Mouse (Mus musculus): Measurements from ENCODE around the gene Zfp536. TPM values are rescaled to one million over a fixed set of nuclear protein-coding genes. Genes with fewer than 3 reads are reported as not detected.

The Zfp536 gene
- polyA plus RNA-seq, 1 experiment from 2014 or later = 9.0 TPM

GRCm38 (mm10) chr7:37647917-37648615 is 125.4 kb downstream of the Zfp536 start:
- Histone ChIP-seq H3K27me3 (ENCODE audit: insufficient read depth, low read length) (no peaks in the 10 kb centered on the region), H3K4me1 (ENCODE audit: insufficient read depth, low read length) (no peaks in the 10 kb centered on the region), H3K27ac (ENCODE audit: low read length) (no peak overlapping the region), H3K4me3 (ENCODE audit: low read length) (no peak overlapping the region), H3K9ac (replicated peaks; ENCODE audit: low read length) (no peak overlapping the region), H3K9me3 (ENCODE audit: low read length) (no peaks in the 10 kb centered on the region), H3K4me2 (replicated peaks; ENCODE audit: low read depth, low read length) (no peak overlapping the region), H3K36me3 (ENCODE audit: insufficient read depth, low read length) (no peaks in the 10 kb centered on the region)
- no peak for ATAC-seq (ENCODE audit: low FRiP score, low TSS enrichment)
- 92% methylated on average over 21 of the region's 21 CpGs for WGBS

GRCm38 (mm10) chr7:37639740-37640397 is 133.6 kb downstream of the Zfp536 start:
- Histone ChIP-seq H3K4me3 (ENCODE audit: low read length) (no peak overlapping the region), H3K4me1 (ENCODE audit: insufficient read depth, low read length) (peaks cover 9% of the 10 kb centered on the region; the same call in 1 of the 2 replicates), H3K9me3 (ENCODE audit: low read length) (no peaks in the 10 kb centered on the region), H3K9ac (replicated peaks; ENCODE audit: low read length) (0 out of 2 replicates have a peak overlapping the region, but pooled peaks have one; percentile 35), H3K27ac (ENCODE audit: low read length) (no peak overlapping the region), H3K36me3 (ENCODE audit: insufficient read depth, low read length) (no peaks in the 10 kb centered on the region), H3K4me2 (replicated peaks; ENCODE audit: low read depth, low read length) (peak overlapping the region; percentile 26; the same call in 1 of the 2 replicates), H3K27me3 (ENCODE audit: insufficient read depth, low read length) (no peaks in the 10 kb centered on the region)
- WGBS = 37% methylated on average over 12 of the region's 12 CpGs
- ATAC-seq (ENCODE audit: low FRiP score, low TSS enrichment) = no peak

GRCm38 (mm10) chr7:37634812-37635211 is 138.6 kb downstream of the Zfp536 start:
- ATAC-seq (ENCODE audit: low FRiP score, low TSS enrichment) = no peak
- Histone ChIP-seq H3K27me3 (ENCODE audit: insufficient read depth, low read length) (no peaks in the 10 kb centered on the region), H3K9ac (replicated peaks; ENCODE audit: low read length) (no peak overlapping the region), H3K9me3 (ENCODE audit: low read length) (no peaks in the 10 kb centered on the region), H3K27ac (ENCODE audit: low read length) (no peak overlapping the region), H3K4me3 (ENCODE audit: low read length) (no peak overlapping the region), H3K4me1 (ENCODE audit: insufficient read depth, low read length) (peaks cover 5% of the 10 kb centered on the region; the same call in 1 of the 2 replicates), H3K36me3 (ENCODE audit: insufficient read depth, low read length) (no peaks in the 10 kb centered on the region), H3K4me2 (replicated peaks; ENCODE audit: low read depth, low read length) (no peak overlapping the region)
- 83% methylated on average over 5 of the region's 5 CpGs for WGBS

- WGBS = 78% methylated on average over 7 of the region's 7 CpGs
- H3K4me3 ChIP-seq (ENCODE audit: low read length) = no peak overlapping the region
- no peaks in the 10 kb centered on the region for H3K4me1 ChIP-seq (ENCODE audit: insufficient read depth, low read length)
- ATAC-seq (ENCODE audit: low FRiP score, low TSS enrichment) = no peak
- no peaks in the 10 kb centered on the region for H3K9me3 ChIP-seq (ENCODE audit: low read length)
- no peaks in the 10 kb centered on the region for H3K36me3 ChIP-seq (ENCODE audit: insufficient read depth, low read length)
- H3K27me3 ChIP-seq (ENCODE audit: insufficient read depth, low read length) = 0 out of 2 replicates have a peak, but pooled peaks cover 3% of the 10 kb centered on the region
- no peak overlapping the region for H3K27ac ChIP-seq (ENCODE audit: low read length)
- no peak overlapping the region for H3K9ac ChIP-seq (replicated peaks; ENCODE audit: low read length)
- H3K4me2 ChIP-seq (replicated peaks; ENCODE audit: low read depth, low read length) = no peak overlapping the region
Observed at GRCm38 (mm10) chr7:37630410-37630809, 143.0 kb downstream of the Zfp536 start.

- ATAC-seq (ENCODE audit: low FRiP score, low TSS enrichment) = no peak
- 79% methylated on average over 6 of the region's 6 CpGs for WGBS
- no peaks in the 10 kb centered on the region for H3K9me3 ChIP-seq (ENCODE audit: low read length)
Observed at GRCm38 (mm10) chr7:37627897-37628510, 145.4 kb downstream of the Zfp536 start.

GRCm38 (mm10) chr7:37625758-37626157 is 147.7 kb downstream of the Zfp536 start:
- Histone ChIP-seq H3K9ac (replicated peaks; ENCODE audit: low read length) (no peak overlapping the region), H3K27ac (ENCODE audit: low read length) (no peak overlapping the region), H3K4me3 (ENCODE audit: low read length) (no peak overlapping the region), H3K9me3 (ENCODE audit: low read length) (no peaks in the 10 kb centered on the region), H3K27me3 (ENCODE audit: insufficient read depth, low read length) (peaks cover 16% of the 10 kb centered on the region; the same call in 1 of the 2 replicates), H3K4me2 (replicated peaks; ENCODE audit: low read depth, low read length) (no peak overlapping the region), H3K36me3 (ENCODE audit: insufficient read depth, low read length) (no peaks in the 10 kb centered on the region), H3K4me1 (ENCODE audit: insufficient read depth, low read length) (0 out of 2 replicates have a peak, but pooled peaks cover 8% of the 10 kb centered on the region)
- 56% methylated on average over 8 of the region's 8 CpGs for WGBS
- ATAC-seq (ENCODE audit: low FRiP score, low TSS enrichment) = no peak

More at GRCm38 (mm10) chr7:37627897-37628510, 145.4 kb downstream of the Zfp536 start:
- H3K27ac ChIP-seq (ENCODE audit: low read length) = no peak overlapping the region
- H3K27me3 ChIP-seq (ENCODE audit: insufficient read depth, low read length) = peaks cover 15% of the 10 kb centered on the region; the same call in 1 of the 2 replicates
- no peak overlapping the region for H3K4me2 ChIP-seq (replicated peaks; ENCODE audit: low read depth, low read length)
- H3K9ac ChIP-seq (replicated peaks; ENCODE audit: low read length) = no peak overlapping the region
- H3K4me3 ChIP-seq (ENCODE audit: low read length) = no peak overlapping the region
- no peaks in the 10 kb centered on the region for H3K36me3 ChIP-seq (ENCODE audit: insufficient read depth, low read length)
- 0 out of 2 replicates have a peak, but pooled peaks cover 8% of the 10 kb centered on the region for H3K4me1 ChIP-seq (ENCODE audit: insufficient read depth, low read length)

- 0 out of 2 replicates have a peak, but pooled peaks cover 8% of the 10 kb centered on the region for H3K4me1 ChIP-seq (ENCODE audit: insufficient read depth, low read length)
- peaks cover 16% of the 10 kb centered on the region; the same call in 1 of the 2 replicates for H3K27me3 ChIP-seq (ENCODE audit: insufficient read depth, low read length)
- WGBS = 6% methylated on average over 20 of the region's 20 CpGs
- no peak overlapping the region for H3K27ac ChIP-seq (ENCODE audit: low read length)
- H3K36me3 ChIP-seq (ENCODE audit: insufficient read depth, low read length) = no peaks in the 10 kb centered on the region
- no peak overlapping the region; the same call in 1 of the 2 replicates for H3K9ac ChIP-seq (replicated peaks; ENCODE audit: low read length)
- peak; percentile 47; the same call in 1 of the 2 replicates for ATAC-seq (ENCODE audit: low FRiP score, low TSS enrichment)
- peak overlapping the region; percentile 52 for H3K4me3 ChIP-seq (ENCODE audit: low read length)
- peak overlapping the region; percentile 85 for H3K4me2 ChIP-seq (replicated peaks; ENCODE audit: low read depth, low read length)
- no peaks in the 10 kb centered on the region for H3K9me3 ChIP-seq (ENCODE audit: low read length)
Observed at GRCm38 (mm10) chr7:37624759-37625340, 148.6 kb downstream of the Zfp536 start.

- Histone ChIP-seq H3K27me3 (ENCODE audit: insufficient read depth, low read length) (peaks cover 16% of the 10 kb centered on the region; the same call in 1 of the 2 replicates), H3K4me1 (ENCODE audit: insufficient read depth, low read length) (0 out of 2 replicates have a peak, but pooled peaks cover 8% of the 10 kb centered on the region), H3K4me3 (ENCODE audit: low read length) (peak overlapping the region; percentile 52), H3K9ac (replicated peaks; ENCODE audit: low read length) (peak overlapping the region; percentile 50), H3K4me2 (replicated peaks; ENCODE audit: low read depth, low read length) (peak overlapping the region; percentile 85), H3K36me3 (ENCODE audit: insufficient read depth, low read length) (no peaks in the 10 kb centered on the region), H3K27ac (ENCODE audit: low read length) (no peak overlapping the region), H3K9me3 (ENCODE audit: low read length) (no peaks in the 10 kb centered on the region)
- peak; percentile 66 for ATAC-seq (ENCODE audit: low FRiP score, low TSS enrichment)
- WGBS = 2% methylated on average over 34 of the region's 62 CpGs
Observed at GRCm38 (mm10) chr7:37623903-37624758, 149.3 kb downstream of the Zfp536 start.

GRCm38 (mm10) chr7:37619254-37619653 is 154.2 kb downstream of the Zfp536 start:
- WGBS = 38% methylated on average over 7 of the region's 7 CpGs
- H3K4me1 ChIP-seq (ENCODE audit: insufficient read depth, low read length) = no peaks in the 10 kb centered on the region
- H3K27me3 ChIP-seq (ENCODE audit: insufficient read depth, low read length) = peaks cover 14% of the 10 kb centered on the region; the same call in 1 of the 2 replicates
- no peak for ATAC-seq (ENCODE audit: low FRiP score, low TSS enrichment)
- no peak overlapping the region for H3K9ac ChIP-seq (replicated peaks; ENCODE audit: low read length)
- no peak overlapping the region for H3K4me3 ChIP-seq (ENCODE audit: low read length)
- H3K27ac ChIP-seq (ENCODE audit: low read length) = no peak overlapping the region
- no peak overlapping the region for H3K4me2 ChIP-seq (replicated peaks; ENCODE audit: low read depth, low read length)
- no peaks in the 10 kb centered on the region for H3K36me3 ChIP-seq (ENCODE audit: insufficient read depth, low read length)
- H3K9me3 ChIP-seq (ENCODE audit: low read length) = no peaks in the 10 kb centered on the region

Measured in kidney, embryonic 16.5 days (tissue).